Mouse (Mus musculus): ENCODE measurements around the gene Ablim1.

- TF ChIP-seq POLR2A (IDR thresholded peaks at IDR 0.05; ENCODE audit: extremely low read depth, insufficient read depth, low read length), result no peak
- no peak for TF ChIP-seq CTCF (IDR thresholded peaks at IDR 0.05; ENCODE audit: low read depth, low read length)
These were observed 91.0 kb downstream of the Ablim1 start for GRCm38 (mm10) chr19:57223686-57224085.

Measured in liver, adult 2 months (tissue).